Mouse (Mus musculus) ovary, postnatal 14 days (tissue): ENCODE results near the gene Rasa3.
A peak's percentile ranks its signal among the peaks of the same experiment; 100 is the strongest.

Experiments
- DNase-seq: peaks from one replicate; pipeline ENCODE4 v3.0.0; 2022; ENCODE audit warnings: low spot score

Gene Rasa3

GRCm38 (mm10) chr8:13685674-13686314, 8.4 kb upstream of the Rasa3 start:
- DNase-seq: no peak

- DNase-seq: no peak
Observed at GRCm38 (mm10) chr8:13684131-13684530, 6.7 kb upstream of the Rasa3 start.

DNA sequence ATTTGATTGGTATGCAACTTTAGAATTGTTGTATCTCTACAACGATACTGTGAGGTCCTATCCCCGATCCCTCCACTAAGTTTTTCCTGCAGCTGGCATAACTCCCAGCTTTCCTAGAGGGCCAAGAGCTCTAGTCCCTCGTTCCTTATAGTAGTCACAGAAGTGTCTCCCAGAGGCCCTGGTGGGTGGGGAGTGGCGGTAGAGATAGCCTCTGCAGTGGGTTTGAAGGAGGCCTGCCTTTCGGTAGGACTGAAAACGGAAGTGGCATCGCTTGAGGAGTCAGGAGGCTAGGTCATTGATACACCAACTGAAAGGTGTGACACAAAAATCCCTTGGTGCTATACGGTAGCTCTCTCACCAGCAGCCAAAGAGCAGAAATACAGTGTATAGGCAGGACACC, 779 bp upstream of the Rasa3 start:
- no peak for DNase-seq

DNA sequence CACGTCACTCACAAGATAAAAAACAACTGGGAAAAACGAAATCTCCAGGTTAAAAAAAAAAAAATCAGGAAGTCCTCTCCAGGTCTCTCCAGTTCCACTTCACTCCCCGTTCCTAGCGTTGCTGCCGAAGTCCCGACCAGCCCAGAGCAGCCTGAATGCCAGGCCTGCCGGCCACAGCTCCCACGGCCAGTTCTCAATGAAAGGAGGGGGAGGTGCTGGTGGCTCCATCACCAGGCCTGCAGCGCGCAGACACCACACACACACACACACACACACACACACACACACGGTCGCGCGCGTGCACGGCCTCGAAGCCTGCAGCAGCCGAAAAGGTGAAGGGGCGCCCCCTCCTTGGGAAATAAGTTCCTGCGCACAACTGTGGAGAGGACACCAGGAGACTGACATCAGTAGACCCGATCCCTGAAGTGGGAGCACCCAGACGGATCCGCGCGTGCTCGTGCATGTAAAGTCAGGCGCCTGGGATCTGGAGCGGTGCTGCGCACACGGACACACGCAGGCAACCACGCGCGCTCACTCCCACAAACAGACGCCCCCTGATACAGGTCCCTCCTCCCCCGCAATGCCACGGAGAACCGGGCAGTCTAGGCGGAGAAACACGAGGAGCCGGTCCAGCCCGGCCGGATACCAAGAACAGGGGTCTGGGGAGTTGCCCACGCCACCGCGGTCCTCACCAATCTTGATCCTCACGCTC, 546 bp downstream of the Rasa3 start:
- DNase-seq: peak; percentile 46

DNA sequence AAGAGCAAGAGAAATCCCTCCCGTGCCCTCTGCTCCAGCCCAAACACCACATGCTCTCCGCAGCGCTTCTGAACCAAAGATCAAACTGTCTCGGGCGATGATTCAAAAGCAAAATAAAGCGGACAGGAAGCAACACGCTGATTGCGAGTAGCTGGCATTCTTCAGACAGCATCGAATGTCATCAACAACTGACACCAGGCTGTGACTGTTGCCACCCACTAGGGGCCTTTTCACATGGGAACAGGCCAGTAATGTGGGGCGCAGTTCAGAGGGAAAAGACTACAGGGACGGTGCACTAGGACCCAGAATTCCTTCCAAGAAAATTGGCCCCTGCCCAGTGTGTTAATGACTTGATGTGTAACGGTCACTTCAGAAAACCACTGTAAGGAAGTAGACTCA, 1.1 kb downstream of the Rasa3 start:
- DNase-seq: peak; percentile 42

GRCm38 (mm10) chr8:13675524-13675923, 1.9 kb downstream of the Rasa3 start:
- no peak for DNase-seq

DNA sequence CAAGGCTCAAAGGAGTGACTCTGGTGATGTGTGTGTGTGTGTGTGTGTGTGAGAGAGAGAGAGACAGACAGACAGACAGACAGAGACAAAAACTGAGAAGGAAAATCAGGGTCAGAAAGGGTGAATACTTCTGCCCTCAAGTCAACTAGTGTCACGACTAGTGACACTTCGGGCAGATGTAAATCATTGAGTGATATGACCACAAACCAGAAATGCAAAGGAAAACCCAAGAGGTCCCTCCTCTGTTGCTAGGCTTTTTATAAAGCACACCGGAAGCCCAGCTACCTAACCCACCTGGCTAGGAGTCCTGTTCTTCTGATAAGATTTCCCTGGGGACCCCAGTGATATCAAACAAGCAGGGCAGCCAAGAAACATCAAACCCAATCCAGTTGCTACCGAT, 2.3 kb downstream of the Rasa3 start:
- DNase-seq: no peak

DNA sequence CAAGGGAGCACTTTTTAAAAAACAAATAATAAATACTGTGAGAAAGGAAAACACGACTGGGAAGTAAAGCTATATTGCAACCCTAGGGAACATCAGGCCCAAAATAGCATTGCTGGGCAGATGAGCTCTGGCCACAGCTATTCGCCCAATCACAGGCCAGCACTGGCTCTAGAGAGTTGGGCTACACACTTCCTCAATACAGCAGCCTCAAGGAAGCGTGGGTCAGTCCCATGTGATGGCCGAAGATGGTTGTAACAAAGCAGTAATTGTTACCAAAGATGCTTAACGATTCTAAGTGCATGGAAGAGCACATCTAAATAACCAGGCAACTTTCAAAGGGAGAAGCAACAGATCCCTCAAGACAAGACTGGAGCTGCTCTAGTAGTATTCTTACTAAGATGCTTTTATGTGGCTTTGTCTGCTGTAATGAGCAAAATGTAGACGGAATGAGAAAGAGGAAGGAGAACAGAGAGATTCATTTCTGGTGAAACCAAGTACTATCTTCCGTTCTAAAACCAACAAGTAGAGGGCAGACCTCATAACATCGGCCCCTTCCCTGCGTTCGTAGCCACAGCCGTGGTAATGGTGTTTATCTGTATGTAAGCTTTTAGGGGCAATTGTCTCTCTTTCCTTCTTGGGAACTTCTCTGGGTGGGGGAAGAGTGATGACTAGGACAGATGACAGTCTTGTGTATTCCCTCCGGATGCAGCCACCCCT, 3.0 kb downstream of the Rasa3 start:
- no peak for DNase-seq

DNA sequence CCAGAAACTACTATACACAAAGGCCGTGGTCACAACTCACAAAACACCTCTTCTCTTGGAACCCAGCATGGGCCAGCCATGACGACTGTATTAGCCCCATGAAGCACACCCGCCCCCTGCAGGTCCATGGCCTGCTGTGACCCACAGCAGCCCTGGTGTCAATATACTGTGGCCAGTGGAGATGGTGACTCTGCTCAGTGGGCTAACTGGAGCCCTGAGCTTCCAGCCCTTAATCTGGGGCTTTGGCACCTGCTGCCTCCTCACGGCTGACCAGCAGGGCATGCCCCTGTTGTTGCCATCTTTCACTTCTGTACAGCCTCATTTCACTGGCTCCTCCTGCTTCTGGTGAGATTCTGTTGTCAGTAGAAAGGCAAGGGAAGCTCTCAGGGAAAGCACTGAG, 4.2 kb downstream of the Rasa3 start:
- DNase-seq: no peak

- DNase-seq: no peak
Observed at GRCm38 (mm10) chr8:13671246-13672003, 6.0 kb downstream of the Rasa3 start.

GRCm38 (mm10) chr8:13670011-13670471, 7.4 kb downstream of the Rasa3 start:
- DNase-seq: no peak

- DNase-seq: no peak
Observed at GRCm38 (mm10) chr8:13668367-13668766, 9.0 kb downstream of the Rasa3 start.

GRCm38 (mm10) chr8:13667917-13668316, 9.5 kb downstream of the Rasa3 start:
- no peak for DNase-seq

- DNase-seq: no peak
Observed at GRCm38 (mm10) chr8:13665944-13666343, 11.5 kb downstream of the Rasa3 start.

DNA sequence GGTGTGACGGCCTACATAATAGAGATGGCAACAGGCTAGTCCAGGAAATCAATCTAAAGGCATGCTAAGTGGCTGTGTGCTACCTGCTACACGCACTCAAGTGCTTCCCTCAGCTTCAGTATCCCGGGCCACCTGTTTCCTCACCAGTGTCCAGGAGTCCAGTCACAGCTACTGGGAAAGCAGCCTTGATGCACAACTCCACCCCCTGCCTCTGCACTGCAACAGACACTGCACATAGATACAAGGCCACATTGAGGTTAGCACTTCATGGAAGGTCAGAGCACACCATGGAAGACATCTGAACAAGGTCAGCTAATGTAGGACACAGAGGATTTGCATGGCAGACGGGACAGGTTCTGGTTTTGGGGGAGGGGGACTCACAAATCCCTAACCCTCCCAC, 11.9 kb downstream of the Rasa3 start:
- DNase-seq: no peak

DNA sequence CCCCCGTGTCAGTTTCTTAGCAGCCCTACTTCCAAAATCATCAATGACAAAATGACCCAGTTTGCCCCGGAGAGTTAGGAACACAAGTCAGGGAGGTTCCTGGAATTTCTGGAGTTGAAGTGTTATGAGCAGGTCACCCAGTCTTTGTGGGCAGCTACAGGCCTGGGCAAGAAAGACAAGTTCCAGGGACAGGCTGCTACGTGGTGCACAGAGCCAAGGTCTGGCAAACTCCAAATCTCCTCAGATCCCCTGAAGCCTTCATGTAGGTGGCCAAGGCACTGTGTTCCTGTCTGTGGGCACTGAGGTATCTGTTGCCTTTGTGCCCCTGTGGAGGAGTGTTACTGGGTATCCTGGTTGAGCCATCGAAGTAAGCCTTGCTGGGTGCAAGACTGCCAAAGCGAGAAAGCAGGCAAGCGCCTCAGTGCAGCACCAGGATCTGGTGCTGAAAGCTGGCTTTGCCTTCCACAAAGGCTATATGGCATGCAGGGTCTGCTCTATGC, 12.6 kb downstream of the Rasa3 start:
- no peak for DNase-seq

DNA sequence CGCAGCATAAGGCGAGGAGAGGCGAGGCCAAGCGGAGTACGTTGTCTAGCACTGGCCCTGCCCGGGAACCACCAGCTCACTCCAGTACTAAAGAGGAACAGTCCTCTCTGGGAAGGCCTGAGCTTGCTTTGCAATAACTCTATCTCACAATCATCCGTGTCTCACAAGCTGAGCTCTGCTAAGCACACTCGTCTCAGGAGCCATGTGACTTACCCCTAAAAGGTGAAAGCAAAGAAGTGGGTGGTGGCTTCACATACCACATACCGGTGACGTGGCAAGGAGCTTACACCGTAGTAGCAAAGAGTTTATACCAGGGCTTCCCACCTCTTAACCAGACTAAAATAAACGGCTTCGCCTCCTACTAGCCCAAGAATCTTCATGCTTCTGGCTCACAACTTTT, 17.1 kb downstream of the Rasa3 start:
- no peak for DNase-seq

- DNase-seq: no peak
Observed at GRCm38 (mm10) chr8:13657479-13657878, 19.9 kb downstream of the Rasa3 start.

DNA sequence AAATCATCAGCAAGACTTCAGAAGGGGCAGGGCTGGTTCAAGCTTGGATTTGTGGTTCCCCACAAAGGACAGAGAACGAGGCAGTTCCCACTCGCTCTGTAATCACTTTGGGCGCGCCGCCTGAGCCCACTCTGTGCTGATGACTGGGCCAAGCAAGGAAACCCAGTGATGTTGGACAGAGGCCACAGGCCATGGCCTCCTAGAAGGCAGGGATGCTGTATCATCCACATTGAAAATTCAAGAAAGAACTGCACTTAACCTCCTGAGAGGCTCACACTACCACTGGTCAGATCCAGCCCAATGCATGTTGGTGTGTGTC, 22.4 kb downstream of the Rasa3 start:
- no peak for DNase-seq

GRCm38 (mm10) chr8:13654350-13655032, 22.9 kb downstream of the Rasa3 start:
- DNase-seq: no peak

DNA sequence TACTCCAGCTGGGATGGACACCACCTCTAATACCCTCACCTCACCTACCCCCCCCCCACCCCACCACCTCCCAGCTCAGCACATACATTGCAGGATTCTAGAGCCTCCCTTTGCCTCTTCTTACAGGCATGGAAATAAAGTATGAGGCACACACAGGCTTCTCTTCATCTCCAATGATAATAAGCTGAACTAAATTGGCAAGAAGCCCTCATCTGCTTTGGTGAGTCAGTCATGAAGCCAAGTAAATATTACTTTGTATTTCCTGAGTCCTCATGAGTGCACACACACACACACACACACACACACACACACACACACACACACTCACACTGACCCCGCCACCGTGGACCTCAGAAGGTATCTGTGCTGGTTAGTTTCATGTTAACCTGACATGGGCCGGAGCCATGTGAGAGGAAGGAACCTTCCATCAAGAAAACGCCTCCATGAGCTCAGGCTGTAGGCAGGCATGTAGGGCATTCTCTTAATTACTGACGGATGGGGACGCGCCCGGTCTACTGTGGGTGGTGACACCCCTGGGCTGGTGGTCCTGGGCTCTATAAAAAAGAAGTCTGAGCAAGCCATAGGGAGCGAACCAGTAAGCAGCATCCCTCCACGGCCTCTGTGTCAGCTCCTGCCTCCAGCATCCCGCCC, 26.7 kb downstream of the Rasa3 start:
- DNase-seq: no peak
